Mouse (Mus musculus) midbrain, embryonic 15.5 days (tissue): Measurements from ENCODE around the gene Fbxo24. TPM values are rescaled to one million over a fixed set of nuclear protein-coding genes. Genes with fewer than 3 reads are reported as not detected.
"Not testable (repeated sequence)": the region's sequence is repeated elsewhere in the genome, so short reads cannot be mapped to it uniquely, and the experiment has no call there.

Source experiments
- ATAC-seq: fragments of 200-750 bp; cut with Nextera tagmentation; replicated peaks from 2 replicates; pipeline ENCODE4 v1.8.0; 2017; ENCODE audit warnings: moderate TSS enrichment
- H3K27ac ChIP-seq: fragments of 300-500 bp; sonication (generic); 2 replicates; pipeline ENCODE4 v1.5.1; 2015; ENCODE audit warnings: mild to moderate bottlenecking, inconsistent platforms
- H3K27me3 ChIP-seq: fragments of 300-500 bp; sonication (generic); replicated peaks from 2 replicates; pipeline ENCODE4 v1.6.1; 2015; ENCODE audit warnings: inconsistent platforms
- H3K36me3 ChIP-seq: fragments of 300-500 bp; sonication (generic); replicated peaks from 2 replicates; pipeline ENCODE4 v1.6.1; 2015; ENCODE audit warnings: inconsistent platforms
- H3K4me1 ChIP-seq: fragments of 300-500 bp; sonication (generic); 2 replicates; pipeline ENCODE4 v1.6.1; 2015; ENCODE audit warnings: inconsistent platforms
- H3K4me2 ChIP-seq: fragments of 300-500 bp; sonication (generic); 2 replicates; pipeline ENCODE4 v1.6.1; 2015; ENCODE audit warnings: inconsistent platforms, mild to moderate bottlenecking, moderate library complexity
- H3K4me3 ChIP-seq: fragments of 300-500 bp; sonication (generic); 2 replicates; pipeline ENCODE4 v1.5.1; 2015; ENCODE audit warnings: mild to moderate bottlenecking, inconsistent platforms
- H3K9ac ChIP-seq: fragments of 300-500 bp; sonication (generic); 2 replicates; pipeline ENCODE4 v1.6.1; 2015; ENCODE audit warnings: mild to moderate bottlenecking, inconsistent platforms
- H3K9me3 ChIP-seq: fragments of 300-500 bp; sonication (generic); 2 replicates; pipeline ENCODE4 v1.6.1; 2016; ENCODE audit warnings: inconsistent platforms
- WGBS: fragments of 180-500 bp; shearing (Covaris S2); methylation state at CpG from one replicate; pipeline ENCODE4 v1.1.7; 2015; ENCODE audit warnings: mixed read lengths; 5-methylcytosine and 5-hydroxymethylcytosine counted together
- polyA plus RNA-seq: library from polyadenylated mRNA; unstranded; fragments of >200 nt; fragmentation: Nextera tagmentation; extraction: Ambion mirVana; gene quantifications from 2 replicates; pipeline ENCODE4 v1.2.1, GENCODE M21; 2015

The Fbxo24 gene
- polyA plus RNA-seq, 1 experiment from 2014 or later: 0.13 TPM

DNA sequence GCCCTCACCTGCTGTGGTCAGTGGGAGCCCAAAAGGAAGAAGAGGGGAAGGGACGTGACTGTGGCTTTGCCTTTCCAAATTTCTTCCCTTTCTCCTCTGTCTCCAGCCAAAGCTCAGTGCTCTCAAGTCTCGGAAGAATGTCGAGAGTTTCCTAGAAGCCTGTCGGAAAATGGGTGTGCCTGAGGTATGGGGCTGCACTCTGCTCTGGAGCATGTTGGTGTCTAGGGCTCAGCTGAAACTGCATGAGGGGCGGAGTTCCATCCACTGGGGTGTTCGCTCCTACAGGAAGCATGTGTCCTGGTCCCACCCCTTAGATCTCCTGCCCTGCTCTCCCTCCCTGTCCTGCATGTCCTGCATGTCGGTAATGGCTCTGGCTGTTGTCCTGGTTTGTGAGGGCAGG lies 10.7 kb upstream of the Fbxo24 start:
- Histone ChIP-seq H3K4me3 (no peak overlapping the region), H3K9ac (no peak overlapping the region), H3K36me3 (peaks cover 49% of the 10 kb centered on the region; the same call in 1 of the 2 replicates), H3K27ac (no peak overlapping the region), H3K9me3 (no peaks in the 10 kb centered on the region), H3K4me2 (no peak overlapping the region), H3K4me1 (no peaks in the 10 kb centered on the region), H3K27me3 (peaks cover 13% of the 10 kb centered on the region)
- ATAC-seq: no peak
- WGBS: 82% methylated on average over 7 of the region's 7 CpGs

DNA sequence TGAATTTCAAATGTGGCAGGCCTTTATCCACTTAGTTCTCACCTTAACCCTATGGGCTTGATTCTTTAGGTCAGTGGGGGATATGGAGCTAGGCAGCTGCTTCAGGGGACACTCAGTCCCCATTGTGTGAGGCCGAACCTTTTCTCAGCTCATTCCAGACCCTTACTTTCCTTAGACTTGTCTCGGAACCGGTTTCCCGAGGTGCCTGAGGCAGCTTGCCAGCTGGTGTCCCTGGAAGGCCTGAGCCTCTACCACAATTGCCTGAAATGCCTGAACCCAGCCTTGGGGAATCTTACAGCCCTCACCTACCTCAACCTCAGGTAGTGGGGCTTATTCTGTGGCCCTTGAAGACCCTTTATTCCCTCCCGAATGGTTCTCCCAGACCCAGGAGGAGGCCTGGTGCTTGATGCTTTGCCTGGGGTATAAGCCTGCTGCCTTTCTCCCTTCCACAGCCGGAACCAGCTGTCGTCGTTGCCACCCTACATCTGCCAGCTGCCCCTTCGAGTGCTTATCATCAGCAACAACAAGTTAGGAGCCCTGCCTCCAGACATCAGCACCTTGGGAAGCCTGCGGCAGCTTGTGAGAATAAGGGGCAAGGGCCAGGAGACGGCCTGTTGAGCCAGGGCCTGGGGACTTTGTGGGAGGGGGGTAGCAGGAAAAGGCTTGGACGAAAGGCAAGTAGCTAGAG lies 4.7 kb upstream of the Fbxo24 start:
- H3K27ac ChIP-seq: no peak overlapping the region
- H3K36me3 ChIP-seq: peaks cover 32% of the 10 kb centered on the region; the same call in 1 of the 2 replicates
- no peaks in the 10 kb centered on the region for H3K9me3 ChIP-seq
- no peak overlapping the region for H3K4me3 ChIP-seq
- H3K9ac ChIP-seq: no peak overlapping the region
- WGBS: 82% methylated on average over 12 of the region's 12 CpGs
- peaks cover 32% of the 10 kb centered on the region for H3K4me1 ChIP-seq
- ATAC-seq: no peak
- no peaks in the 10 kb centered on the region for H3K27me3 ChIP-seq
- no peak overlapping the region for H3K4me2 ChIP-seq

DNA sequence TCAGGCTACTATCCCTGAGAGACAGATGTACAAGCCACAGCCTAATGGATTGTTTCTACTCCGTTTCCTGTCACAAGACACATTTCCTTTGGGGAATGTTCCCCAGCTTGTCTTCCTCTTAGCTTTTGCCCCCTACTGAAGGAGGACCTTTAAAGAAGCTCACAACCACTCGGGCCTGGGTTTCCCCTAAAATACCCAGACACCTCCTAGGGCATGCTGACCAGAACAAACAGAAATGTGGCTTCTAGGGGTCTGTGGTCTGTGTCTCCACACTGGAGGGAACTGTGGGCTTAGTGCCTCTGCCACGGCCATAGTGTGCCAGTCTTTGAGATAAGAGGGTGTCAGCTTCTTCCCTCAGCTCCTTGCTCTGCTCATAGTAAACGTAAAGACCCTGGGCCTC lies 2.8 kb upstream of the Fbxo24 start:
- WGBS: 75% methylated on average over 4 of the region's 4 CpGs
- Histone ChIP-seq H3K4me2 (0 out of 2 replicates have a peak overlapping the region, but pooled peaks have one; percentile 94), H3K4me1 (peaks cover 43% of the 10 kb centered on the region), H3K9me3 (no peaks in the 10 kb centered on the region), H3K36me3 (peaks cover 18% of the 10 kb centered on the region; the same call in 1 of the 2 replicates), H3K4me3 (no peak overlapping the region), H3K27ac (no peak overlapping the region), H3K9ac (peak overlapping the region; percentile 3; the same call in 1 of the 2 replicates), H3K27me3 (no peaks in the 10 kb centered on the region)
- ATAC-seq: no peak

DNA sequence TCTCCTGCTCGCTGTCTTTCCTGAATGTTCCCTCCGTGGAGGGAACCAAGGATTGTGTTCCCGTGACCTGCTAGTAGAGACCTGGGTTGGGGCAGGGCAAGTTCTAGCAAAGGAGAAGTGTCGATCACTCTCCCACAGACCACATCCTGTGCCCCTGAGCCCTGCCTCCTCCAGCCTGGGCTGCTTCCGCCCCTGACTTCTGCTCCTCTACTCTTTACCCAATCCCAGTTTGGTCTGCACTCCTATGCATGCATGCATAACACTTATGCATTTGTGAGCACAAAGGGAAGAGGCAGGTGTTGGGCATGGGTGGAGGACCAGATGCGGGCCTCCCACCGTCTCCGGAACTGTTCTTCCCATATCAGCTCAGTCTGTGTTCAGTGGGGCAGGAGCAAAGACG lies 2.4 kb upstream of the Fbxo24 start:
- Histone ChIP-seq H3K4me2 (peak overlapping the region; percentile 94), H3K27me3 (no peaks in the 10 kb centered on the region), H3K4me1 (peaks cover 43% of the 10 kb centered on the region), H3K9me3 (no peaks in the 10 kb centered on the region), H3K9ac (peak overlapping the region; percentile 90; the same call in 1 of the 2 replicates), H3K36me3 (peaks cover 15% of the 10 kb centered on the region; the same call in 1 of the 2 replicates), H3K4me3 (no peak overlapping the region), H3K27ac (0 out of 2 replicates have a peak overlapping the region, but pooled peaks have one; percentile 20)
- ATAC-seq: no peak
- WGBS: 72% methylated on average over 9 of the region's 9 CpGs

DNA sequence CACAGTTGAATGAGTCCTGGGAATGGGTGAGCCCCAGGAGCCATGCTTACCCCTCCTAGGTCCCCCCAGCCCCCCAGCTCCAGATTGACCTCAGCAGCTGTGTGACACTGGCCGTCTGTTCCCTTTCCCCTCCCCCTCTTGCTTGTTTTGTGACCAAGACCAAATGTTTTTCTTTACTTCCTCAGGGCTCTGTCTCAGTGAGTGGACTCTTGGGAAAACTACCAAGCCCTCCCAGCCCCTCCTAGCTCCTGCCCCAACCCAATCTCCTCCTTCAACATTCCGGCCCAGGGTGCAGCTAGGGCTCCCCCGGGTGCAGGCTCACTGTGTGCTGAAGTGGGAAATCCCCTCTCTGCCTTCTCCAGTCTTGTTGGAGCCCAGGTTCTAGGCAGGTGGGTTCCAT lies 1.8 kb upstream of the Fbxo24 start:
- Histone ChIP-seq H3K9me3 (no peaks in the 10 kb centered on the region), H3K9ac (peak overlapping the region; percentile 90; the same call in 1 of the 2 replicates), H3K27ac (peak overlapping the region; percentile 20; the same call in 1 of the 2 replicates), H3K27me3 (no peaks in the 10 kb centered on the region), H3K36me3 (peaks cover 14% of the 10 kb centered on the region; the same call in 1 of the 2 replicates), H3K4me3 (no peak overlapping the region), H3K4me2 (peak overlapping the region; percentile 94), H3K4me1 (peaks cover 43% of the 10 kb centered on the region)
- 38% methylated on average over 3 of the region's 3 CpGs for WGBS
- no peak for ATAC-seq

DNA sequence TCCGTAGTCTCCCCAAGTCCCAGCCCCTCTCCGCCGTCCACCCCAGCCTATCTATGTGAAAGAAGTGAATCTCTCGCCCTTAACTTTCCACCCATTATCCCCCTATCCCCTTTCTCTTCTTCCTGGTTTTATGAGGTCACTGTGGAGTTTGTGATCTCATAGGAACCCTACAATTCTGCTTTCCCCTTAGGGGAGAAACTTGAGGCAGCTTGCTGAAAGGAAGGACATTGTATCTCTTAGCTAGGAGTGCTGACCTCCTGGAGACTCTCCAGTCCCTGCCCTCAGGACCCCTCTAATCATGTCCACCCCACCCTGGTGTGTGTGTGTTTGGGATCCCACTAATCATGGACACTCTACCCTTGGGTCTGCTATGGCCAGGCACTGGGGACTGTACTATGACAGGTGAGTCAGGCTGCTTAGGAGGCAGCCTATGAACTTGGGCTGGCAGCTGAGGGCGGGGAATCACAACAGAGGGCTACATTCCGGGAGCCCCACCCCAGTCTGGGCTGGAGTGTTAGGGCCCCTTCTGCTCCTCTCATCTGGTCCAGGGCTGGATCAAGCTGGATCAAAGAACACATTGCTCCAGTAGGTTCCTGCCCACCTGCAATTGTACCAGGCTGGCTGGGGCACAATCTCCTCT lies 1.2 kb upstream of the Fbxo24 start:
- WGBS: 29% methylated on average over 6 of the region's 6 CpGs
- peaks cover 8% of the 10 kb centered on the region; the same call in 1 of the 2 replicates for H3K36me3 ChIP-seq
- H3K4me2 ChIP-seq: peak overlapping the region; percentile 94
- H3K27me3 ChIP-seq: no peaks in the 10 kb centered on the region
- 0 out of 2 replicates have a peak overlapping the region, but pooled peaks have one; percentile 3 for H3K27ac ChIP-seq
- peak overlapping the region; percentile 90; the same call in 1 of the 2 replicates for H3K9ac ChIP-seq
- no peaks in the 10 kb centered on the region for H3K9me3 ChIP-seq
- peak overlapping the region; percentile 100 for H3K4me3 ChIP-seq
- peaks cover 43% of the 10 kb centered on the region for H3K4me1 ChIP-seq
- no peak for ATAC-seq

DNA sequence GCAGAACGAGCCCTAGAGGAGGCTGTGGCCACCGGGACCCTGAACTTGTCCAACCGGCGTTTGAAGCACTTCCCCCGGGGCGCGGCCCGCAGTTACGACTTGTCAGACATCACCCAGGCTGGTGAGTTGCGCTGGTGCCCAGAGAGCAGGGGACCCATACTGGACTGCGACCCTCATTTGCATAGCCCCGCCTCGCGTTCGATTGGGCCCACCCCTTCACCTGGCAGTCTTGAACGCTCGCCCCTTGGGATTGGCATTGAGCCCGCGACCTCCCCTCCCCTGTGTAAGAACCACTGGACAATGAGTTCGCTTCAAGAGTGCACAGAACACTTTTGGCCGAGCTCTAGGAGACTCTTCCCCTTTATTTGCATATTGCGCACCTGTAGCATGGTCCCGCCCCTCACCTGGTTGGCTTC lies 512 bp upstream of the Fbxo24 start:
- under 1% methylated on average over 23 of the region's 23 CpGs for WGBS
- ATAC-seq: peak; percentile 38
- Histone ChIP-seq H3K4me1 (peaks cover 43% of the 10 kb centered on the region), H3K4me2 (peak overlapping the region; percentile 94), H3K36me3 (0 out of 2 replicates have a peak, but pooled peaks cover 6% of the 10 kb centered on the region), H3K27ac (peak overlapping the region; percentile 94), H3K9ac (peak overlapping the region; percentile 90), H3K4me3 (peak overlapping the region; percentile 100), H3K9me3 (no peaks in the 10 kb centered on the region), H3K27me3 (no peaks in the 10 kb centered on the region)

DNA sequence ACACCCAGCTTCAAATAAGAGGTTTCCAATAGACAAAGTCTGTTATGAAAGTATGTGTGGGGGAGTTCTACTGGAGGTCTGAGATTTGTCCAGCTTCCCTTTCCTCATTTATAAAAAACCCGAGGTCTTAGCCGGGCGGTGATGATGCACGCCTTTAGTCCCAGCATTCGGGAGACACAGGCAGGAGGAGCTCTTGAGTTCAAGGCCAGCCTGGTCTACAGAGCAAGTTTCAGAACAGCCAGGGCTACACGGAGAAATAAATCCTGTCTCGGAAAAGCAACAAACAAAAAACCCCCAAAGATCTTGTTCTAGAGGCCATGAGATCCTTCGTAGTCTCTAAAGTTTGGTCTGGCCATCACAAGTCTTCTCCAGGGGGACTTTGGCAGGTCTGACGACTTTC lies 811 bp downstream of the Fbxo24 start:
- Histone ChIP-seq H3K4me1 (peaks cover 43% of the 10 kb centered on the region), H3K27me3 (no peaks in the 10 kb centered on the region), H3K9ac (peak overlapping the region; percentile 66), H3K27ac (peak overlapping the region; percentile 91), H3K9me3 (no peaks in the 10 kb centered on the region), H3K4me3 (peak overlapping the region; percentile 100), H3K36me3 (no peaks in the 10 kb centered on the region), H3K4me2 (peak overlapping the region; percentile 77)
- ATAC-seq: no peak
- 1% methylated on average over 9 of the region's 9 CpGs for WGBS

DNA sequence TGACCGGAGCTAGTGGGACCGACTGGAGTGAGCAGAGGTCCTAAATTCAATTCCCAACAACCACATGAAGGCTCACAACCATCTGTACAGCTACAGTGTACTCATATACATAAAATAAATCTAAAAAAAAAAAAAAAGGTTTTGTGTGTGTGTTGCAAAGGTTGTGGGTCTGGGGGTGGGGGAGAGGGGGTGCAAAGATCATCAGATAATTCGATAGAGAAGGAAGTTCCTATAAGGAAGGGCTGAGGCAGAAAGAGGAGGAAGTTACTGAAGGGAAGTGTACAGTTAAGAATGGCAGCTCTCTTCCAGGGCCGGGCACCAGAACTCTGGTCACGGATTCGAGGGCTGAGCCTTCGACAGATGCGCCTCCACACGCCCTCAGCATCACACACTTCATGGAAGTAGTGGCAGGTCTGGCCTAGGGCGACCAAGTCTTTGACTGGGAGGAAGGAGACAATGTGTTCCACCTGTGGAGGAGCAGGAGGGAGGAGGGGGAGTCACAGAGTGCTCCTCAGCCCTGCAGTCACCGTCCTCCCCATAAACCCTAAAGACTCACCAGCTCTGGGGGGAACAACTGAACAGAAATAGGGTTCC lies 4.8 kb downstream of the Fbxo24 start:
- Histone ChIP-seq H3K4me3 (no peak overlapping the region), H3K4me2 (no peak overlapping the region), H3K4me1 (peaks cover 11% of the 10 kb centered on the region), H3K27ac (no peak overlapping the region), H3K27me3 (no peaks in the 10 kb centered on the region), H3K36me3 (no peaks in the 10 kb centered on the region), H3K9me3 (no peaks in the 10 kb centered on the region), H3K9ac (no peak overlapping the region)
- no peak for ATAC-seq
- WGBS: 83% methylated on average over 11 of the region's 11 CpGs

DNA sequence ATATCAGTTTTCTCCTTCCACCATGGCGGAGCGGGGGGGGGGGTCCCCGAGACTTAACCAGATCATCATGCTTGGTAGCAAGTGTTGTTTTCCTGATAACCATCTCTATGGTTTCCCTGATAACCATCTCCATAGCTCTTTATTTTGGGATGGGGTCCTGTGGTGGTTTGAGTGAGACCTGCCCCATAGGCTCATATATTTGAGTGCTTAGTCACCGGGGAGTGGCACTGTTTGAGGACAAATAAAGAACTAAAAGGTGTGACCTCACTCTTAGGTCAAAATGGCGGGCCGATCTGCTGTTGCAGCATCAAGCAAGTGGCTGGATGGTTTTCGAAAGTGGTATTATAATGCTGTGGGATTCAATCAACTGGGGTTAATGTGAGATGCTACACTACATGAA lies 13.5 kb downstream of the Fbxo24 start:
- Histone ChIP-seq H3K27ac (no peak overlapping the region), H3K4me2 (no peak overlapping the region), H3K4me1 (0 out of 2 replicates have a peak, but pooled peaks cover 3% of the 10 kb centered on the region), H3K9ac (no peak overlapping the region), H3K9me3 (no peaks in the 10 kb centered on the region), H3K27me3 (no peaks in the 10 kb centered on the region), H3K4me3 (no peak overlapping the region), H3K36me3 (no peaks in the 10 kb centered on the region)
- no peak for ATAC-seq
- 92% methylated on average over 7 of the region's 7 CpGs for WGBS

DNA sequence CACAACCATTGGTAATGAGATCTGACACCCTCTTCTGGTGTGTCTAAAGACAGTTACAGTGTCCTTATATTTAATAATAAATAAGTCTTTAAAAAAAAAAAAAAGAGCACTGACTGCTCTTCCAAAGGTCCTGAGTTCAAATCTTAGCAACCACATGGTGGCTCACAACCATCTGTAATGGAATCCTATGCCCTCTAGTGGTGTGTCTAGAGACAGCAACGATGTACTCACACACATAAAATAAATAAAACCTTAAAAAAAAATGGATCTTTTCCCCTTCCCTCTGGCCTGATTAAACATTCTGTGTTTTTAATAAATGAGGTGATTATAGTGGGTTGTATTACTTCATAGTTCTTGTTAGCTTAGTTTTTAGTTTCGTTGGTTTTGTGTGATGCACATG lies 13.9 kb downstream of the Fbxo24 start:
- not testable (repeated sequence) for H3K27me3 ChIP-seq, H3K4me3 ChIP-seq, H3K27ac ChIP-seq, H3K4me2 ChIP-seq, ATAC-seq, H3K4me1 ChIP-seq, H3K36me3 ChIP-seq, H3K9me3 ChIP-seq, H3K9ac ChIP-seq
- WGBS: 90% methylated on average over 2 of the region's 2 CpGs

DNA sequence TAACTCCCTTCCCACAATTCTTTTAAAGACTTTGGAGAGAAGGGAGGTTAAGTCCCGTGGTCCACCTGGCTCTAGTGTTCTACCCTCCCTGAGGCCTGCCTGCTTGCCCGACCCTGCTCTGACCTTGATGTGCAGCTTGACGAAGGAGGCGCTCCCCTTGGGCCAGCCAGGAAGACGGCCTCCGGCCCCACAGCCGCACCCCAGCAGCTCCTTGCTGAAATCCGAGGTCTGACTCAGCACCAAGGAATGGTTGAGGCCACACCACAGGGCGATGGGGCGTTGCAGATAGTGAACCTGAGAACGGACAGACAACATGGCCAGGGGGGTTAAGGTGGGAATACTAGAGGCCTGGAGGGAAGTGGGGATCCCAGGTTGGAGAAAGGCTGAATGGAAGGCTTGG lies 15.3 kb downstream of the Fbxo24 start, which contains the start of gene Pcolce:
Gene Pcolce, minus strand, starts transcription at position 235 of the 400 bp plus-strand sequence.
- Histone ChIP-seq H3K27me3 (no peaks in the 10 kb centered on the region; the same call in 1 of the 2 replicates), H3K36me3 (no peaks in the 10 kb centered on the region), H3K4me2 (no peak within 1 kb of the TSS), H3K4me1 (peaks cover 4% of the 10 kb centered on the region; the same call in 1 of the 2 replicates), H3K9ac (no peak within 1 kb of the TSS), H3K27ac (no peak within 1 kb of the TSS), H3K4me3 (no peak within 1 kb of the TSS), H3K9me3 (no peaks in the 10 kb centered on the region)
- ATAC-seq: no peak
- 67% methylated on average over 11 of the region's 11 CpGs for WGBS
